In the genomic region with DNA sequence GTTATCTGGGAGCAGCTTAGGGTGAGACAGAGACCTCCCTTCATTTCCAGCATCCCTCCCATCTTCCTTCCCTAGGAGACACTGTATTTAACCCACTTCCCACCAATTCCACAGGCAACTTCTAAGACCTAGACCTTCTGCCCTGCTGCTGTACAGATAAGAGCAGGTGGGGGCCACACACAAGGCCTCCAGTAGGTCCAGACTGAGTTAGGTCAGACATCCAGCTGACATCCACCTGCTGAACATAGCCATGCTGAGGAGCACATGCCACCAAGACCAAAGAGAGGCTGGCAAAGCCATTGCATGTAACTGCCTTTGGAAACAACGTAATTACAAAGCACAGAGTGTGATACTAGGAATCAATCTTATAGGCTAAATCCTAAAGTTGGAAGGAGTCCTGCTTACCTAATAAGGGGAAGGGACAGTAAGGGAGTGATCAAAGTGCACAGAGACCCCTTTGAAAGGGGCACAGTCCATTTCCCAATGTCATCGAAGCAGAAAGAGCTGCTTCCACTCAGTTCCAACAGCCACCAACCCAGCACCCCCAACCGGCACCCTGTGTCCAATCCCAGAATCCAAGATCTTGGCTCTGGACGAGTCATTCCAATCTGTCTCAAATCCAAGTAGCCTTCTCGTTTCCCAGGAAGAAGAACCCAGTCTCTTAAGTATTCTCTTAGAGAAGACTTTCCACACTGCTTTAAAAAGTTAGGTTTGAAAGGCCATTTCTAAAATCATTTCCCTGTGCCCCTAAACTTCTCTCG, we compare ENCODE assay signal across 8 mouse cellular contexts. TPM values are rescaled to one million over a fixed set of nuclear protein-coding genes. Genes with fewer than 3 reads are reported as not detected.
A peak's percentile ranks its signal among the peaks of the same experiment; 100 is the strongest.
DNase-seq lines count a peak whose midpoint lies in the region; ATAC-seq and TF ChIP-seq lines count a peak whose summit lies in the region.

No protein-coding gene starts in this region.

- H3K27ac ChIP-seq in heart, embryonic 12.5 days (ENCODE audit: poor library complexity, severe bottlenecking): no peak overlapping the region
- H3K27ac ChIP-seq in heart, postnatal 0 days (ENCODE audit: low read depth): peak overlapping the region; percentile 77; the same call in 1 of the 2 replicates
- no peak overlapping the region for H3K27ac ChIP-seq in macrophage

- H3K4me3 ChIP-seq in heart, embryonic 12.5 days: peak overlapping the region; percentile 99
- H3K4me3 ChIP-seq in heart, postnatal 0 days (ENCODE audit: low read depth, low read length): peak overlapping the region; percentile 94
- peak overlapping the region; percentile 36 for H3K4me3 ChIP-seq in macrophage (ENCODE audit: inconsistent target)

- no peaks in the 10 kb centered on the region for H3K79me2 ChIP-seq in macrophage (ENCODE audit: inconsistent target)

- TF ChIP-seq EP300 in heart, postnatal 0 days (IDR thresholded peaks at IDR 0.05; ENCODE audit: low read depth): no peak

- H3K9ac ChIP-seq in heart, embryonic 12.5 days: peak overlapping the region; percentile 99
- H3K9ac ChIP-seq in heart, postnatal 0 days (replicated peaks; ENCODE audit: low read depth, low read length): peak overlapping the region; percentile 95

- TF ChIP-seq CTCF in heart, postnatal 0 days (IDR thresholded peaks at IDR 0.05; ENCODE audit: low read depth): no peak

- H3K9me3 ChIP-seq in heart, embryonic 12.5 days (replicated peaks): no peaks in the 10 kb centered on the region
- H3K9me3 ChIP-seq in heart, postnatal 0 days (replicated peaks; ENCODE audit: control insufficient read depth, low read length): no peaks in the 10 kb centered on the region

- intact Hi-C loops in heart, postnatal 36 days (cut with DNase I): no loop called here

- no peaks in the 10 kb centered on the region for H3K36me3 ChIP-seq in heart, embryonic 12.5 days
- no peaks in the 10 kb centered on the region for H3K36me3 ChIP-seq in heart, postnatal 0 days (replicated peaks; ENCODE audit: control insufficient read depth, insufficient read depth, low read length)
- no peaks in the 10 kb centered on the region for H3K36me3 ChIP-seq in macrophage (ENCODE audit: inconsistent target)

- 45% methylated on average over 6 of the region's 6 CpGs for WGBS in heart, embryonic 12.5 days
- 24% methylated on average over 6 of the region's 6 CpGs for WGBS in heart, postnatal 0 days
- WGBS in macrophage (ENCODE audit: missing documents): 60% methylated on average over 6 of the region's 6 CpGs

- peak overlapping the region; percentile 93 for H3K4me2 ChIP-seq in heart, embryonic 12.5 days
- peak overlapping the region; percentile 99 for H3K4me2 ChIP-seq in heart, postnatal 0 days (ENCODE audit: low read depth, low read length)

- H3K27me3 ChIP-seq in heart, embryonic 12.5 days (replicated peaks): no peaks in the 10 kb centered on the region
- H3K27me3 ChIP-seq in heart, postnatal 0 days (ENCODE audit: control insufficient read depth, insufficient read depth, low read length): no peaks in the 10 kb centered on the region

- no peak for DNase-seq in heart, postnatal 36 days
- peak; percentile 56 for DNase-seq in adipocyte (ENCODE audit: low spot score)
- no peak for DNase-seq in heart, postnatal 0 days (ENCODE audit: low spot score)
- DNase-seq in right cerebral cortex, postnatal 4 days: no peak
- no peak for DNase-seq in B cell, adult 2 months
- DNase-seq in thymus, postnatal 36 days: no peak

- peaks cover 18% of the 10 kb centered on the region for H3K4me1 ChIP-seq in heart, embryonic 12.5 days (replicated peaks)
- peaks cover 14% of the 10 kb centered on the region for H3K4me1 ChIP-seq in heart, postnatal 0 days (ENCODE audit: control insufficient read depth, insufficient read depth)

- no peak for ATAC-seq in heart, embryonic 12.5 days (ENCODE audit: insufficient number of reproducible peaks, low FRiP score)
- ATAC-seq in heart, postnatal 0 days (ENCODE audit: insufficient read depth, low read depth): no peak

RNA-seq across cellular contexts. Expression of a gene that starts 1.3 kb away (rescaled TPM):
- 46.1 and 48.7 TPM in 2 replicates for polyA plus RNA-seq in heart, embryonic 12.5 days (2016; fragmentation: Nextera tagmentation; extraction: Ambion mirVana)
- 100 to 1,000 TPM; 232 to 266 TPM for total RNA-seq in heart, postnatal 36 days (2021)
- 151 and 164 TPM in 2 replicates for total RNA-seq in heart, postnatal 0 days (2014; rRNA removed; ENCODE audit: low replicate concordance)
- polyA plus RNA-seq in heart, postnatal 0 days (2015; fragmentation: Nextera tagmentation; extraction: Ambion mirVana): 173 and 182 TPM in 2 replicates
- total RNA-seq in macrophage (2018; cell fraction: chromatin; rRNA removed): 100 to 1,000 TPM in 2 of 26 experiments, 10 to 100 TPM in 24; 13.8 to 114 (median 66.4) TPM
- 100 to 1,000 TPM in 2 of 26 experiments, 10 to 100 TPM in 24; 41.1 to 103 (median 63.1) TPM for total RNA-seq in macrophage (2018; cell fraction: cytosol; rRNA removed)
- 100 to 1,000 TPM in 1 of 26 experiments, 10 to 100 TPM in 25; 21.5 to 104 (median 52.8) TPM for total RNA-seq in macrophage (2018; cell fraction: nucleus; rRNA removed)
- 38.9 to 84.2 TPM (median 49.8 TPM) in 3 replicates for polyA plus RNA-seq in macrophage (2018)

Comparison
In these comparisons a context has a peak if more than half of its experiments do, and no peak if none do; other contexts are left out.
1. H3K4me3 ChIP-seq: peak in every context shown above with its lines; median percentile 99 in heart, embryonic 12.5 days; 94 in heart, postnatal 0 days; 36 in macrophage.